Mouse (Mus musculus): ENCODE results near the gene Gprc6a. TPM values are rescaled to one million over a fixed set of nuclear protein-coding genes. Genes with fewer than 3 reads are reported as not detected.

Gprc6a gene
- not detected in 2 replicates for polyA plus RNA-seq (2015; fragmentation: Nextera tagmentation; extraction: Ambion mirVana)

DNA sequence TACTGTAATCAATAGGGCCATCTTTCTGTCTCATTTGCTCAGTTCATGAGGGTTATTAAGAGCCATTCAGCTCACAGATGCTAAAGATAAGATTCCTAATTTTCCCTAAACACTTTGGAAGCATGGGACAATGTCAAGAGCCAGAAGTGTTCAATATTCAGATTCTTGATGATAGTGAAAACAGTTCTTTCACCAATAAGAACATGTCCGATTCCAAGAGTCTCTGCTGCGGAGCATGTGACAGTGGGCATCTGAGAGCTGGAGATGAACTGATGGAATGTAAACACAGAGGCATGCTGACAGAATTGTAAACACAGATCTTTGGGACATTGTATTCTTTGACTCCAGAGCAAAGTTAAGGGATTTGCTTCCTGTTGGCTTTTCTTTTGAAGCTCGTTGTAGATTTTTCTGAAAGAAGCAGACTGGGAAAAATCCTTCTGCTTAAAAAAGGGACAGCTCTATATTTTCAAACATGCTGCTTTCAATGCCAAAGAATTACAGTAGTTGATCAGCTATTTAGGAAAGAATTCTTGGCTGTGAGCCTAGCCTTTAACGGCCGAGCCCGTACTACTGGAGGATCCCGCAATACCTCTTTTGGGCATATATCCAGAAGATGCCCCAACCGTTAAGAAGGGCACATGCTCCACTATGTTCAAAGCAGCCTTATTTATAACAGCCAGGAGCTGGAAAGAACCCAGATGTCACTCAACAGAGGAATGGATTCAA is at the start of gene Gprc6a:
TSS of gene Gprc6a (minus strand) at position 51 of the 726 bp plus-strand sequence.

DNA sequence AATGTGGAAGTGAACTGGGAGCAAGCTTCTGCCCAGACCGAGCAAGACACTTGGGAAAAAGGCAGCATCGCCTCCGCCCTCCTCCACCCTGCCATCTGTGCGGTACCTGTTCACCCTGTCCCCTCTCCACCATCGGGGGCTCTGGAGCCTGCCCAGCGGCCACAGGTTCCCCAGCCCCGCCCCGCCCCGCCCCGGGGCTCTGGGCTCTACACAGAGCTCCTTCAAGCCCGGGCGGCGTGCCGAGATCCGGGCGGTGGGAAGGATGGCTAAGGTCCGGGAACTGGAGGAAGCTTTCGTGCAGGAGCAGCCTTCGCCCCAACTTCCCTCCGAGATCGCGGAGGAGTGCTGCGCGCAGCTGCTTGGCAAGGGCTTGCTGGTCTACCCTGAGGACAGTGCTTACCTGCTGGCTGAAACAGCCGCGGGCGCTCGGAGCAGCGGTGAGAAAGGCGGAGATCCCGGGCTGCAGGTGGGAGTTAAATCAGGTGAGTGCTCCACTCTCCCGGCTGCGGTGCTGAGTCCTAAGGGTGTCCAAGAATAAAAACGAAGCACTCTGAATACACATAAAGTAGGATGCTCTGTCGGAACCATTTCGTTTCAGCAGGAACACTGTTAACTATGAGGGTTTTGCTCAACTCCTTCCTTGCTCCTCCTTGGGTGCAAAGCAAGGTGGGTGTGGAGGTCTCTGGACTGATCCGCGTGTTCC is 46.4 kb upstream of the Gprc6a start, which contains the start of gene Rfx6:
TSS of gene Rfx6 (plus strand) at position 209 of the 703 bp plus-strand sequence.

DNA sequence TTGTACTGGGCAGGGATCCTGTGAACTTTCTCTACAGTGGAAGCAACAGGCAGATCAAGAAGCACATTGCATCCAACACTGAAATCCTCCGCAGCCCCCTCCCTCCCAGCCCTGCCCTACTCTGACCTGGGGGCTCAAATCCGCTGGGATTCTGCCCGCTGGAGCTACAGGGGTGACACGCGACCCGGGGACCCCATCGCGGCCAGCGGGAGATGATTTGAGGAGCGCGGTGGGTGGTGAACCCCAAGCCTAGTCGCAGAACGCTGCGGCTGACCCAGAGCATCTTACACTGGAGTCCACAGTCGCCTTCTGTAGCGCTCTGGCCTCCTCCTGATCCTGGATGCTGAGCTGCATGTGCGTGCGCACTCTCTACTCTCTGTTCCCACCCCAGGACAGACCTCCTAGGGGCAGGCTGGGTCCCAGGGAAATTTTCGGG is 41.1 kb downstream of the Gprc6a start, which contains the start of gene Fam162b:
TSS of gene Fam162b (minus strand) at position 379 of the 436 bp plus-strand sequence.

Other genes starting within 250 kb of the Gprc6a start
- gene Gm49339, start 150.8 kb downstream of the Gprc6a start, polyA plus RNA-seq (2015; fragmentation: Nextera tagmentation; extraction: Ambion mirVana) = 2.3 and 4.9 TPM in 2 replicates
- gene Lilr4b, start 150.8 kb downstream of the Gprc6a start, polyA plus RNA-seq (2015; fragmentation: Nextera tagmentation; extraction: Ambion mirVana) = 4.5 and 6.3 TPM in 2 replicates
- gene Lilrb4a, start 140.5 kb downstream of the Gprc6a start, polyA plus RNA-seq (2015; fragmentation: Nextera tagmentation; extraction: Ambion mirVana) = 13.3 and 17.9 TPM in 2 replicates
- 1.1 and 2.5 TPM in 2 replicates for gene Fam162b, start 40.9 kb downstream of the Gprc6a start, polyA plus RNA-seq (2015; fragmentation: Nextera tagmentation; extraction: Ambion mirVana)
- gene Rfx6, start 46.3 kb upstream of the Gprc6a start, polyA plus RNA-seq (2015; fragmentation: Nextera tagmentation; extraction: Ambion mirVana) = not detected in 2 replicates